Mouse (Mus musculus): ENCODE measurements around the gene Fkbp14. TPM values are rescaled to one million over a fixed set of nuclear protein-coding genes. Genes with fewer than 3 reads are reported as not detected.

Fkbp14 gene
- not detected in 2 replicates for polyA plus RNA-seq (2012; ENCODE audit: low replicate concordance)

GRCm38 (mm10) chr6:54597208-54597607 is at the start of gene Fkbp14:
Gene Fkbp14, minus strand, starts transcription at chr6:54597308.

GRCm38 (mm10) chr6:54594469-54595329 is 2.4 kb downstream of the Fkbp14 start, which contains the start of gene Plekha8:
Gene Plekha8, plus strand, starts transcription at chr6:54595111.

GRCm38 (mm10) chr6:54565665-54566545 is 31.2 kb downstream of the Fkbp14 start, which contains the start of gene Scrn1:
Gene Scrn1, minus strand, starts transcription at chr6:54566489.

Other genes with a start within 250 kb of the Fkbp14 start
- gene Wipf3, start 167.7 kb downstream of the Fkbp14 start, polyA plus RNA-seq (2012; ENCODE audit: low replicate concordance): 0.25 and 0.92 TPM in 2 replicates
- gene Scrn1, start 30.8 kb downstream of the Fkbp14 start, polyA plus RNA-seq (2012; ENCODE audit: low replicate concordance): not detected in 2 replicates
- 1.4 and 1.8 TPM in 2 replicates for gene Plekha8, start 2.2 kb downstream of the Fkbp14 start, polyA plus RNA-seq (2012; ENCODE audit: low replicate concordance)
- gene Mturn, start 84.3 kb upstream of the Fkbp14 start, polyA plus RNA-seq (2012; ENCODE audit: low replicate concordance): 1.3 and 3.4 TPM in 2 replicates
- 30.5 and 73.9 TPM in 2 replicates for gene Znrf2, start 219.6 kb upstream of the Fkbp14 start, polyA plus RNA-seq (2012; ENCODE audit: low replicate concordance)

All from leukemia stem cell, adult 10-12 weeks (primary cell).